Mouse (Mus musculus): ENCODE results near the gene Carm1. TPM values are rescaled to one million over a fixed set of nuclear protein-coding genes. Genes with fewer than 3 reads are reported as not detected.
"Not testable (repeated sequence)": the region's sequence is repeated elsewhere in the genome, so short reads cannot be mapped to it uniquely, and the experiment has no call there.

The Carm1 gene
- total RNA-seq, 2 experiments from 2014 or later = 21.1 to 56.5 TPM

GRCm38 (mm10) chr9:21536501-21536900, 10.2 kb upstream of the Carm1 start:
- peak; percentile 51 for ATAC-seq (replicated peaks; ENCODE audit: poor library complexity)

- no peak for ATAC-seq (replicated peaks; ENCODE audit: poor library complexity)
Observed at GRCm38 (mm10) chr9:21537009-21537408, 9.7 kb upstream of the Carm1 start.

- ATAC-seq (replicated peaks; ENCODE audit: poor library complexity) = peak; percentile 60
Observed at GRCm38 (mm10) chr9:21539981-21540753, 6.5 kb upstream of the Carm1 start.

GRCm38 (mm10) chr9:21542001-21542400, 4.7 kb upstream of the Carm1 start:
- not testable (repeated sequence) for ATAC-seq (replicated peaks; ENCODE audit: poor library complexity)

GRCm38 (mm10) chr9:21545351-21545915, 1.3 kb upstream of the Carm1 start:
- ATAC-seq (replicated peaks; ENCODE audit: poor library complexity) = peak; percentile 30

GRCm38 (mm10) chr9:21545916-21546788, 542 bp upstream of the Carm1 start:
- ATAC-seq (replicated peaks; ENCODE audit: poor library complexity) = peak; percentile 83

- 0 out of 2 replicates have a peak, but pooled peaks have one; percentile 3 for ATAC-seq (replicated peaks; ENCODE audit: poor library complexity)
Observed at GRCm38 (mm10) chr9:21547075-21547941, 614 bp downstream of the Carm1 start.

GRCm38 (mm10) chr9:21551049-21551448, 4.4 kb downstream of the Carm1 start:
- no peak for ATAC-seq (replicated peaks; ENCODE audit: poor library complexity)

GRCm38 (mm10) chr9:21553607-21554273, 7.0 kb downstream of the Carm1 start:
- no peak for ATAC-seq (replicated peaks; ENCODE audit: poor library complexity)

- ATAC-seq (replicated peaks; ENCODE audit: poor library complexity) = no peak
Observed at GRCm38 (mm10) chr9:21555198-21555742, 8.6 kb downstream of the Carm1 start.

- ATAC-seq (replicated peaks; ENCODE audit: poor library complexity) = no peak
Observed at GRCm38 (mm10) chr9:21556996-21557395, 10.3 kb downstream of the Carm1 start.

GRCm38 (mm10) chr9:21557556-21557955, 10.9 kb downstream of the Carm1 start:
- ATAC-seq (replicated peaks; ENCODE audit: poor library complexity) = no peak

- ATAC-seq (replicated peaks; ENCODE audit: poor library complexity) = peak; percentile 98
Observed at GRCm38 (mm10) chr9:21558366-21558765, 11.7 kb downstream of the Carm1 start.

GRCm38 (mm10) chr9:21559151-21559550, 12.5 kb downstream of the Carm1 start:
- ATAC-seq (replicated peaks; ENCODE audit: poor library complexity) = no peak

GRCm38 (mm10) chr9:21564420-21564819, 17.7 kb downstream of the Carm1 start:
- ATAC-seq (replicated peaks; ENCODE audit: poor library complexity) = no peak

GRCm38 (mm10) chr9:21565004-21565586, 18.4 kb downstream of the Carm1 start:
- 0 out of 2 replicates have a peak, but pooled peaks have one; percentile 23 for ATAC-seq (replicated peaks; ENCODE audit: poor library complexity)

GRCm38 (mm10) chr9:21566538-21566937, 19.8 kb downstream of the Carm1 start:
- no peak for ATAC-seq (replicated peaks; ENCODE audit: poor library complexity)

GRCm38 (mm10) chr9:21567051-21567450, 20.4 kb downstream of the Carm1 start:
- ATAC-seq (replicated peaks; ENCODE audit: poor library complexity) = no peak

GRCm38 (mm10) chr9:21568657-21569255, 22.1 kb downstream of the Carm1 start:
- ATAC-seq (replicated peaks; ENCODE audit: poor library complexity) = no peak
